Mouse (Mus musculus): ENCODE measurements around the gene Dvl1. TPM values are rescaled to one million over a fixed set of nuclear protein-coding genes. Genes with fewer than 3 reads are reported as not detected.
A peak's percentile ranks its signal among the peaks of the same experiment; 100 is the strongest.

Dvl1 gene
- total RNA-seq, 4 experiments from 2014 or later: 71.0 to 91.3 (median 82.6) TPM

DNA sequence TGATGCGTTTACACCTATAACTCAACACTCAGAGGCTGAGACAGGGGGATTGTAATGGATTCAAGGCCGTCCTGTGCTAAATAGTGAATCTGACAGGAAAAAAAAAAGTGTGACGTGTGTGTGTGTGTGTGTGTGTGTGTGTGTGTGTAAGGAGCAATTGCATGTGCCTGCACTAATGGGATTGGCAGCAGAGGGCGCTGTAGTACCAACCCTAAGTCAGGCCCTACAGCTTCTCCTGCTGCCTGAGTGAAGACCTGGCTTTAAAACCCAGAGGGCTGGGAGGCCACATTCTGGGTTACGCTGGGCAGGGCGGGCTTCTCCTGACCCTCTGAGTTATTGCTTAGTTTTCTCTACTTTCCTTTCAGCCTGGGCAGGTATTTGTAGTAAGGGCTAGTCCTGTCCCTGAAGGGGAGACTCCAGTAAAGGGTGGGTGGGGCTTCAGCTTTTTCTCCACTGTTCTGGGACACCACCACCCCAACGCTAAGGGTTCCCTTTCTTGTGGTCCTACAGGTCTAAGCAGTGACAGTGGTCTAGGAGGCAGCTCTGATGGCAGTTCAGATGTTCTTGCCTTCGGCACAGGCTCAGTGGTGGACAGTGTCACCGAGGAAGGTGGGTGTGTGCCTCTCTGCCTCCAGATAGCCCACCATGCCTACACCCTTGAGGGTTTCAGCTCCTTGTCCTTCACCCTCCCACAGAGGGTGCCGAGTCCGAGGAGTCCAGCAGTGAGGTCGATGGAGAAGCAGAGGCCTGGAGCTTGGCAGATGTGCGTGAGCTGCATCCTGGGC is 57.3 kb downstream of the Dvl1 start:
- DNase-seq (ENCODE audit: low spot score in 2 of 2): peak; percentile 6 to 14

- peak in 1 of 2 experiments; percentile 2 for DNase-seq (ENCODE audit: low spot score in 2 of 2)
These were observed 58.4 kb downstream of the Dvl1 start for GRCm38 (mm10) chr4:155905634-155906033.

GRCm38 (mm10) chr4:155906125-155906524 is 58.9 kb downstream of the Dvl1 start:
- peak in 1 of 2 experiments; percentile 2 for DNase-seq (ENCODE audit: low spot score in 2 of 2)

DNA sequence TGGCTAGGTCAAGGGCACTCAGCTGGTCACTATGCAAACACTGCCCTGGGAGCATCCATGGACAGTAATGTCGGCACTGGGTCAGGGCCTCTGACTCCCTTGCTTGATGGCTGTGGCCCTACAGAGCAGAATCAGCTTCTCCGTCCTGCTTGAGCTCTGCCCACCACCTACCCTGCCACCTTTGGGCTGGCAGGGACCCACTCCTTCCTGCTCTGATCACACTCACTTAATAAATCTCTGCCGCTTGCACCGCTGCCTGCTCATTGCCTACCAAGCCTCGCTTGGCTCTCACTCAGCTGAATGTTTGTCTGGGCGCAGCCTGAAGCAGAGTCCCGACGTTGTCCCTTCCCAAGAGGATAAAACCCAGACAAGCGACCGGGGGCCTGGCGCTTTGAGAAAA is 59.8 kb downstream of the Dvl1 start:
- DNase-seq (ENCODE audit: low spot score in 2 of 2): peak in 1 of 2 experiments; percentile 2

GRCm38 (mm10) chr4:155908281-155908680 is 61.1 kb downstream of the Dvl1 start:
- DNase-seq (ENCODE audit: low spot score in 2 of 2): peak; percentile 4 to 10

DNA sequence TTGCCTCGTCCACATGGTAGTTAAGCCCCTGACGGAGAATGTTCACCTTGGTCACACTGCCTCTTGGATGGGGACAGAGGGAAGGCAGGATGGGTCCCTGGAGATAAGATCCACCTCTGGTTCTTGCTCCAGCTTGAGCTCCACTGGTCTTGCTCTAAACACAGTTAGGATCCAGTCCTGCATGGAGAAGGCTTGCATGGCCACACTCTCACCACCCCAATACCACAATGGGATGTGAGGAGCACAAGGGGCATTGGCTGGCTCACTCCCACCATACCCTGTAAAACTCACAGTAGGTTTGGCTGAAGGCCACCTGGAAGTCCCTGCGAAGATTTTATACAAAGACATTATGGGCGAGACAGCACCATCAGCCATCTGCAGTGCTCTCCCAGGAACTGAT is 61.5 kb downstream of the Dvl1 start:
- no peak for DNase-seq (ENCODE audit: low spot score in 2 of 2)

Other genes starting within 250 kb of the Dvl1 start
- 10 to 100 TPM; 36.1 to 48.6 (median 42.5) TPM for gene Slc35e2, start 246.0 kb upstream of the Dvl1 start, total RNA-seq (2022)
- gene Cdk11b, start 222.5 kb upstream of the Dvl1 start, total RNA-seq (2022): 10 to 100 TPM; 42.1 to 54.8 (median 46.9) TPM
- gene Gm10563, start 202.0 kb upstream of the Dvl1 start, total RNA-seq (2022): not detected
- gene Mmp23, start 194.0 kb upstream of the Dvl1 start, total RNA-seq (2022): 1 to 10 TPM; 2.8 to 5.0 (median 3.5) TPM
- 100 to 1,000 TPM; 101 to 122 (median 113) TPM for gene Mib2, start 178.2 kb upstream of the Dvl1 start, total RNA-seq (2022)
- 10 to 100 TPM; 22.6 to 30.6 (median 26.6) TPM for gene Fndc10, start 153.1 kb upstream of the Dvl1 start, total RNA-seq (2022)
- 10 to 100 TPM; 86.8 to 99.4 (median 88.9) TPM for gene Ssu72, start 142.6 kb upstream of the Dvl1 start, total RNA-seq (2022)
- gene Tmem240, start 112.6 kb upstream of the Dvl1 start, total RNA-seq (2022): 10 to 100 TPM; 32.7 to 35.8 (median 34.4) TPM
- 10 to 100 TPM; 62.3 to 79.7 (median 65.0) TPM for gene Atad3a, start 86.3 kb upstream of the Dvl1 start, total RNA-seq (2022)
- 10 to 100 TPM; 13.3 to 14.9 (median 14.2) TPM for gene Vwa1, start 72.7 kb upstream of the Dvl1 start, total RNA-seq (2022)
- 10 to 100 TPM; 30.2 to 36.9 (median 34.5) TPM for gene Tmem88b, start 61.5 kb upstream of the Dvl1 start, total RNA-seq (2022)
- gene Ankrd65, start 57.0 kb upstream of the Dvl1 start, total RNA-seq (2022): not detected
- 10 to 100 TPM; 74.2 to 85.2 (median 78.2) TPM for gene Mrpl20, start 44.5 kb upstream of the Dvl1 start, total RNA-seq (2022)
- gene Ccnl2, start 34.9 kb upstream of the Dvl1 start, total RNA-seq (2022): 100 to 1,000 TPM in 1 of 4 experiments, 10 to 100 TPM in 3; 69.6 to 104 (median 79.7) TPM
- 100 to 1,000 TPM in 1 of 4 experiments, 10 to 100 TPM in 3; 95.2 to 103 (median 97.9) TPM for gene Aurkaip1, start 16.1 kb upstream of the Dvl1 start, total RNA-seq (2022)
- 10 to 100 TPM in 2 of 4 experiments, 1 to 10 TPM in 2; 7.4 to 10.9 (median 9.6) TPM for gene Mxra8, start 7.7 kb upstream of the Dvl1 start, total RNA-seq (2022)
- under 1 TPM; 0.25 to 0.32 (median 0.31) TPM for gene Tas1r3, start 16.0 kb downstream of the Dvl1 start, total RNA-seq (2022)
- 10 to 100 TPM; 27.8 to 41.9 (median 29.5) TPM for gene Cptp, start 22.0 kb downstream of the Dvl1 start, total RNA-seq (2022)
- 10 to 100 TPM; 30.5 to 40.2 (median 35.9) TPM for gene Ints11, start 22.1 kb downstream of the Dvl1 start, total RNA-seq (2022)
- 10 to 100 TPM; 54.8 to 64.2 (median 57.7) TPM for gene Pusl1, start 44.4 kb downstream of the Dvl1 start, total RNA-seq (2022)
- 100 to 1,000 TPM; 116 to 124 (median 120) TPM for gene Acap3, start 44.4 kb downstream of the Dvl1 start, total RNA-seq (2022)
- gene Ube2j2, start 96.4 kb downstream of the Dvl1 start, total RNA-seq (2022): 10 to 100 TPM; 58.5 to 69.0 (median 66.3) TPM
- gene C1qtnf12, start 114.9 kb downstream of the Dvl1 start, total RNA-seq (2022): 10 to 100 TPM; 13.6 to 29.5 (median 18.1) TPM
- 10 to 100 TPM in 1 of 4 experiments, 1 to 10 TPM in 3; 9.2 to 11.3 (median 9.7) TPM for gene B3galt6, start 145.2 kb downstream of the Dvl1 start, total RNA-seq (2022)
- 100 to 1,000 TPM; 202 to 230 (median 217) TPM for gene Sdf4, start 145.5 kb downstream of the Dvl1 start, total RNA-seq (2022)
- 1 to 10 TPM; 1.1 to 3.5 (median 2.0) TPM for gene Tnfrsf4, start 166.4 kb downstream of the Dvl1 start, total RNA-seq (2022)
- gene Tnfrsf18, start 178.8 kb downstream of the Dvl1 start, total RNA-seq (2022): not detected
- gene Ttll10, start 212.0 kb downstream of the Dvl1 start, total RNA-seq (2022): under 1 TPM in 3 of 4 experiments, not detected in 1; 0.27 to 0.80 (median 0.45) TPM

Data from layer of hippocampus, adult 8-10 months (tissue).